Mouse (Mus musculus) heart, postnatal 25 days (tissue): Measurements from ENCODE around the gene Farsb. TPM values are rescaled to one million over a fixed set of nuclear protein-coding genes. Genes with fewer than 3 reads are reported as not detected.
A peak's percentile ranks its signal among the peaks of the same experiment; 100 is the strongest.
"Not testable (repeated sequence)": the region's sequence is repeated elsewhere in the genome, so short reads cannot be mapped to it uniquely, and the experiment has no call there.

ENCODE experiments used
- DNase-seq: peaks from one replicate; pipeline ENCODE4 v3.0.0; 2022; ENCODE audit warnings: low spot score
- intact Hi-C: fragments of 180-260 bp; cut with DNase I; formaldehyde crosslinking; loops from one replicate; pipeline ENCODE4 v1.15.1; 2025
- total RNA-seq, 2 experiments: library from RNA; stranded (reverse); gene quantifications; 2 replicates each; pipeline ENCODE4 v1.2.3; 2021

Gene Farsb
- total RNA-seq, result 10 to 100 TPM; 52.2 to 52.7 TPM

DNA sequence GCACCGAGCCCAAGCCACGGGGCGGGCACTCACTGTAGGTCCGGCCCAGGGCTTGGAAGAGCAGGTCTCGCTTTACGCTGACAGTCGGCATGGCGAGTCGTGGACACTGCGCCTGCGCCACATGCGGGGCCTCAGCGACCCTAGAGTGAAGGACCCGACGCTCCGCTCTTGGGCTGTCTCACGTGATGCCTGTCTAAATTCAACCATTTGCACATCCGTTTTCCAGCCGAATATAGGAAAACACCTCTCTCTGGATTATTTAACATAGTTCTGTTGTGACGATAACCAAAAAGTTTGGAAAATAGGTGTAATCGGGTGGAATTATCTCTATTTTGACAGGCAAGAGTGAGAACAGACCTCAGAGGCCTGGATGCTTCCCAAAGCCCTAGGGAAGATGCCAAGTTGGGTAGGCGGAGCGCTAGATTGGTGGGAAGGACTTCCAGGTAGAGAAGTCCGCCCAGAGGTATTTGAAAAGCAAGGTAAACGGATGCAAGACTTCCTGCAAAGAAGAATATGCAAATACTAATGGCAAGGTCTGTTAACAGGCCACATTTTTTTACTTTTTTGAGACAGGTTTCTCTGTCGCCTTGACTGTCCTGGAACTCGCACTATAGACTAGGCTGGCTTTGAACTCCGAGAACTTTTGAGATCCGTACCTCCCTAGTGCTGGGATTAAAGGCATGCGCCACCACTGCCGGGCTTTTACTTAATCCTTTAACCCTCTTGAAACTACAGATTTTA, at the start of gene Farsb:
TSS of gene Farsb (minus strand) at position 146 of the 741 bp plus-strand sequence.
- DNase-seq, result peak; percentile 81
- intact Hi-C loops, result no loop called here

DNA sequence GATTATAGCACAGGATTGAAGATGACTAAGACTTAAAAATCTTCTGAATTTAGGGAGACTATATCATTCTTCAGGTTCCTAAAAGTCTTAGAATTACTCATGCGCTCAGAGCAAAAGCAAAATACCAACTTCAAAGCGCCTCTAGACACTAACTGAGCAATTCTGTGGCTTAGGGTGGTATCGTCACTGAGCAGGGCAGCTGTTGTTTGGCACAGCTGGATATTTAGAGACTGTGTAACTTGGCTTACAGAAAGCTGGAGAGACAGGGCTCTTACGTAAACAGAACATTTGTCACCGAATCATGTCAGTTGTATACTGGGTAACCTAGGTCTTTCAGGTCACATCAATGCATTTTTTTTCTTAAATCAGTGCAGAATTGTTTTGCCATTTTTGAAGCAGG, 49.7 kb upstream of the Farsb start:
- DNase-seq, result no peak
- intact Hi-C loops, result loop anchor here (5.0 kb wide), 2 partner anchors 134 to 149 kb away; no protein-coding TSS in a partner anchor

DNA sequence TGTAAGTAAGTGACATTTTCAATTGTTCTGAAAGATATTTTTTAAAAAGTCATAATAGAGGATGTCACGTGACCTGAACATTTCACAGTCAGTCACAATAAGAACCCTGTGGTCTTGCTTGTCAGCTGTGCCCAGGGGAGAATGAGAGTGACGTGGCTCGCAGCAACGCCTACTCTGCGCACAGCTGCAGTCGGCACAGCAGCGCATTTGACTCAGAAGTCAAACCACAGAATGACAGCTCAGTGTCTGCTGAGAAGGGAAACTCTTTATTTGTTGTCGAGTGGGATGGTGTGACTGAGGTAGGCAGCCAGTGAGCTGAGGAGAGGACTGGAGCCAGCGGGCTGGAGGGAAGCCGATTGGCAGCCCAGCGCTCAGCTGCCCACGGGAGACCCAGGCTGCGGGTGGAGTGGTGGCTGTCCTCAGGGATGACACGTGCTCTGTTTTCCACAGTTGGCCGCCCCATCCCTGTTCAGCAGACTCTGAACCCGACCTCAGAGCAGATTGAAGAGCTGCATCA, 48.9 kb upstream of the Farsb start:
- intact Hi-C loops, result loop anchor here (5.0 kb wide), 2 partner anchors 135 to 150 kb away; no protein-coding TSS in a partner anchor
- peak; percentile 35 for DNase-seq

- peak; percentile 12 for DNase-seq
- intact Hi-C loops, result loop anchor here (5.0 kb wide), 2 partner anchors 136 to 151 kb away; no protein-coding TSS in a partner anchor
These were observed 47.8 kb upstream of the Farsb start for GRCm38 (mm10) chr1:78536310-78537164.

GRCm38 (mm10) chr1:78534428-78535150, 45.9 kb upstream of the Farsb start:
- no peak for DNase-seq
- intact Hi-C loops, result loop anchor here (5.0 kb wide), 2 partner anchors 138 to 153 kb away; no protein-coding TSS in a partner anchor

- no peak for DNase-seq
- intact Hi-C loops, result no loop called here
These were observed 43.6 kb upstream of the Farsb start for GRCm38 (mm10) chr1:78532184-78532800.

- intact Hi-C loops, result no loop called here
These were observed 42.0 kb upstream of the Farsb start for GRCm38 (mm10) chr1:78530500-78531215.

GRCm38 (mm10) chr1:78529011-78529410, 40.3 kb upstream of the Farsb start:
- intact Hi-C loops, result no loop called here
- no peak for DNase-seq

More at GRCm38 (mm10) chr1:78530500-78531215, 42.0 kb upstream of the Farsb start:
- no peak for DNase-seq

- no peak for DNase-seq
These were observed 39.7 kb upstream of the Farsb start for GRCm38 (mm10) chr1:78528356-78528755.

DNA sequence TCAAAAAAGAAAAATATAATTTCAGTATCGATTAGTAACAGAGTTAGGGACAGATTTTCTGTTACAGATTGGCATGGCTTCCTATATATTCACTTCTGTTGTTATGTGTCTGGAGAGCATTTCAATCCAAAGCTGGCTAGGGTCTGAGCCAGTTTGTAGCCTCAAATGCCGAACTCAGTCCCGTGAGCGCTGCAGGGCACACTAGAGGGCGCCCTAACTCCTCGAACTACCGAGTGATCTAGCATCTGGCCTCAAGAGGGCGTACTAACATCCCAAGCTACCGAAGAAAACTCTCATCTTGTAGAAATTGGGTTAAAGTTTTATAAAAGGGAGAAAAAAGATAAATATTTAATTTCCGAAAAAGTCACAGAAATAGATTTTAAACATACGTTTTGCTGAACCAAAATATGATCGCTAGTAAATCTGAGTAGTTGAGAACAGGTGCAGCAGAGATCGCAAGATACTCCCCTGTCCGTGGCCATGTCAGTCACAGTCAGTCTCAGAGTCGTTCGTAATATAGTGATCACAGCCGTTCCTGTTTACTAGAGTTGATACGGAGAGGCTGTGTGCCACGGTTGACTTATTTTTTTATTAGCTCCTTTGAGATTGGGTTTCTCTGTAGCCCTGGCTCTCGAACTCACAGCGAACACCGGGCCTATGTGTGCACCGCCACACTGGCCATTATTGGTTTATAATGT, 36.6 kb upstream of the Farsb start:
- no peak for DNase-seq
- intact Hi-C loops, result no loop called here

More at GRCm38 (mm10) chr1:78528356-78528755, 39.7 kb upstream of the Farsb start:
- intact Hi-C loops, result no loop called here

DNA sequence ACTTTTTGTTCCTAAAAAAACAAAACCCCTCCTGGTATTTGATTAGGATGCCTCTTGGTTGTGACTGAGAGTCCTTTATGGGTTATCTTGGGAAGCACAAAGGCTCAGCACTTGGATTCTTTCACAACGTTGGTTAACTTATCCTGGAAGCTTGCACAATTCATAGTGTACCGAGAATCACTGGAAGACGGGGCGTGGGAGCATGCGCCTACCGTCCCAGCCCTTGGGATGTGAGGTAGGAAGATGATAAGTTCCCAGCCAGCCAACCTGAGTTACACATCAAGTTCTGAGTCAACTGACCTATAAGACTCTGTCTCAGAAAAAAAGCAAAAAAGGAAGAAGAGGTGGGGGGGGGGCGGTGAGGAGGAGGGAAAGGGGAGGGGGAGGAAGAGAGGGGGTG, 30.2 kb upstream of the Farsb start:
- no peak for DNase-seq
- intact Hi-C loops, result no loop called here

GRCm38 (mm10) chr1:78512756-78513155, 24.1 kb upstream of the Farsb start:
- intact Hi-C loops, result no loop called here
- DNase-seq, result no peak

DNA sequence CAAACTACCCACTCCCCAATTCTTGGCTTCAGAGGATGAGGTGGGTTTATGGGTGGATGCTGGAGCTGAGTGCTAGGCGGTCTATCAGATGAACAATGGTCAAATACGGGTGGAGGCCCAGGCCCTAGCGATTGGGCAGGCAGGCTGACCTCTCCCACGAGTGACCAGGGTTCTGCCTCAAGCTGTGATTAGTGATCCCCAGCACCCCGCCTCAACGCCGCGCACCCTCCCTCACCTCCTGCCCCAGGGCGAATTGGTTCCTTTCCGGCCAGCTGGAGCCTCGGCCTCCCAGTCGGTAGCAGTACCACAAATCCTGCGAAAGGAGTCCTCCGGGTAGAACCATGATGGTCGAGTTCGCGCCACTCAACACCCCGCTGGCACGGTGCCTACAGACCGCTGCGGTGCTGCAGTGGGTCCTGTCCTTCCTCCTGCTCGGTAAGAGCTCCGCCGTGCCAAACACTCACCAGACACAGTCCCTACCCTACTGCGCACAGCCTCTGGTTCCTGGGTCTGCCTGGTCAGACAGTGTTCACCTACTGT, 23.0 kb upstream of the Farsb start, which contains the start of gene BC035947:
TSS of gene BC035947 (minus strand) at position 538 of the 540 bp plus-strand sequence.
- intact Hi-C loops, result no loop called here
- DNase-seq, result no peak

DNA sequence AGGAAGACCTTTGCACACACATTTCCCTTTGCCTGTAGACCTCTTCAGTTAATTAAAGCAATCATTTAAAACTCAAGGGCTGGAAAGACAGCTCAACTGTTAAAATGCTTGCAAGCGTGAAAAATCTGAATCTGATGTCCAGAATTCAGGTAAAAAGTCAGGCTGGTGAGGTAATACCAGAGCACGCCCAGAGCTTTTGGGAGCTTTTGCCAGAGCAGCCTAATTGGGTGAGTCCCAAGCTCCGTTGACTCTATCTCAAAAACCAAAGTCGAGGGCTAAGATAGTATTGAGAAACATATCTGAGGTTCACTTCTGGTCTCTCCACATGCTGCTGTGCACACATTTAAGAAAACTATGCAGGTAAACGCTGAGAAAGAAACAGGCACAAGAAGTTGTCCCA, 22.2 kb upstream of the Farsb start, which contains the start of gene Mogat1:
TSS of gene Mogat1 (plus strand) at position 130 of the 400 bp plus-strand sequence.
- intact Hi-C loops, result no loop called here
- no peak for DNase-seq

DNA sequence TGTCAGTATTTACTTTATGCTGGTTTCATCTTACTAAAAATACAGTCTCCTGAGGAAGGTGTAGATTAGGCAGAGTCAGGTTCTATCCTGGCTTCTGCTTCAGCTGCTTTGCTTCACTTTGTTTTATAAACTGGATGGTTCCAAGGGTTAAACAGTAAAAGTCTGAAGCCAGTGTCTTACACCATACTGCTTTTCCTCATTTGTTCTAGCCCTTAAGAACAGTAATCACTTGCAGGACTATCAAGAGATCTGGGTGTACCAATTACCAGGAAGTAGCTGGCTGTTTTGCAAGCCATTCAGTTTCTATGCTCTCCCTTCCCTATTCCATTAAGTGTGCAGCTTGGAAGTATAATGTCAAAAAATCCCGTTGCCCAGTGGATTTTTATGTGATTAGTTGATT, 18.4 kb upstream of the Farsb start:
- intact Hi-C loops, result no loop called here
- no peak for DNase-seq

- intact Hi-C loops, result no loop called here
These were observed 13.8 kb upstream of the Farsb start for GRCm38 (mm10) chr1:78502527-78502926.

GRCm38 (mm10) chr1:78501856-78502255, 13.2 kb upstream of the Farsb start:
- DNase-seq, intact Hi-C loops: not testable (repeated sequence)

More at GRCm38 (mm10) chr1:78502527-78502926, 13.8 kb upstream of the Farsb start:
- DNase-seq, result no peak

GRCm38 (mm10) chr1:78501036-78501435, 12.3 kb upstream of the Farsb start:
- intact Hi-C loops, result no loop called here
- DNase-seq, result no peak
